Mouse (Mus musculus) heart, postnatal 36 days (tissue): ENCODE measurements around the gene Atp5g2. TPM values are rescaled to one million over a fixed set of nuclear protein-coding genes. Genes with fewer than 3 reads are reported as not detected.

ENCODE experiments used
- DNase-seq, 2 experiments: peaks; one replicate each; pipeline ENCODE4 v3.0.0; 2021 to 2022
- intact Hi-C: fragments of 180-260 bp; cut with DNase I; formaldehyde crosslinking; loops from one replicate; pipeline ENCODE4 v1.15.1; 2025
- total RNA-seq, 2 experiments: library from RNA; stranded (reverse); gene quantifications; 2 replicates each; pipeline ENCODE4 v1.2.3; 2021

Gene Atp5g2
- 10 to 100 TPM; 42.5 to 46.1 TPM for total RNA-seq

GRCm38 (mm10) chr15:102672215-102673071 is at the start of gene Atp5g2:
TSS of gene Atp5g2 (minus strand) at chr15:102672352.
- peak; percentile 47 to 69 for DNase-seq
- intact Hi-C loops, result loop anchor here (5.0 kb wide), 1 partner anchor 200 kb away; the partner anchor contains the start of gene Pcbp2

GRCm38 (mm10) chr15:102721016-102721898 is 49.1 kb upstream of the Atp5g2 start:
- DNase-seq, result no peak
- intact Hi-C loops, result loop anchor here (5.0 kb wide), 1 partner anchor 94 kb away; the partner anchor contains the start of genes Atf7 and Gm28047

DNA sequence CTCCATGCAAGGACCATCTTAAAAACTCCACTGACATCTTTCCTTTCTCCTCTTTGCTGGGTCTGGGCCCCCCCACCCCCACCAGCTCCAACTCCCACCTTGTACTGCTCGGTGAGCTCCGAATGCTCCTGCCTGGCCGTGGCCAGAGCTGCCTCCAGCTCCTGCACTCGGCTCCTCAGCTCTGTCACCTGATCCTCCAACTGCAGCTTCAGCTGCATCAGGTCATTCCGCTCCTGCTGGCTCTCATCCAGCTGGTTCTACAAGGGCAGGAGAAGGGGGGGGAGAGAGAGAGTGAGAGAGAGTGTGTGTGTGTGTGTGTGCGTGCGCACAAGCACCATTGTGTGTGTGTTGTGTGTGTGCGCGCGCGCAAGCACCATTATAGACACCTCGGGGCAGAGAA is 44.0 kb upstream of the Atp5g2 start:
- no peak for DNase-seq
- intact Hi-C loops, result loop anchor here (10.0 kb wide), 1 partner anchor 1381 kb away; no protein-coding TSS in a partner anchor

- intact Hi-C loops, result no loop called here
- no peak for DNase-seq
Measured at GRCm38 (mm10) chr15:102707736-102708269, 35.7 kb upstream of the Atp5g2 start.

DNA sequence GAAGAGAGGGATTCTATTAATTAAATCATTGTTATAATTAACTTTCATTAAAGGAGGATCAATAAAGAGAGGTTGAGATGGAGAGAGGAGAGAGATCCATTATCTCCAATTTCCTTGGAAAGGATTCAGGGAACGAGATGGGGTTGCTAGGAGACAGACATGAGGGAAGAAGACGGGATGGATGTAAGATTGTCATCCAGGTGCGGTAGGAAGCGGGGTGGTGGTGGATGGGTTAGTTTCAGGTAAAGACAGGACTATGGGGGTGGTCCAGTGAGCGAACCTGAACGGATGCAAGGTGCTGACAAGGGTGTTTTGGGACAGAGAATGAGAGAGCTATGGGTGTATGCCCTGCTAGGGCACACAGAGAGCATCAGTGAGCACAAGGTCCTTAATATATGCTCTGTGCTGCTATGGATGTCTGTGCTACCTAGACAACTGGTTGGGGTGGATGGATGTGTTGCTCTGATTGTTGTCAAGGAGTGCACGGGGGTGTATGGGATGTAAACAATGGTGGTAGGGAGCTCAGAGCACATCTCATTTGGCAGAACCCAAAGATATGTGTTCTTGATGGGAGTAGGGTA is 33.9 kb upstream of the Atp5g2 start:
- DNase-seq, result no peak
- intact Hi-C loops, result no loop called here

DNA sequence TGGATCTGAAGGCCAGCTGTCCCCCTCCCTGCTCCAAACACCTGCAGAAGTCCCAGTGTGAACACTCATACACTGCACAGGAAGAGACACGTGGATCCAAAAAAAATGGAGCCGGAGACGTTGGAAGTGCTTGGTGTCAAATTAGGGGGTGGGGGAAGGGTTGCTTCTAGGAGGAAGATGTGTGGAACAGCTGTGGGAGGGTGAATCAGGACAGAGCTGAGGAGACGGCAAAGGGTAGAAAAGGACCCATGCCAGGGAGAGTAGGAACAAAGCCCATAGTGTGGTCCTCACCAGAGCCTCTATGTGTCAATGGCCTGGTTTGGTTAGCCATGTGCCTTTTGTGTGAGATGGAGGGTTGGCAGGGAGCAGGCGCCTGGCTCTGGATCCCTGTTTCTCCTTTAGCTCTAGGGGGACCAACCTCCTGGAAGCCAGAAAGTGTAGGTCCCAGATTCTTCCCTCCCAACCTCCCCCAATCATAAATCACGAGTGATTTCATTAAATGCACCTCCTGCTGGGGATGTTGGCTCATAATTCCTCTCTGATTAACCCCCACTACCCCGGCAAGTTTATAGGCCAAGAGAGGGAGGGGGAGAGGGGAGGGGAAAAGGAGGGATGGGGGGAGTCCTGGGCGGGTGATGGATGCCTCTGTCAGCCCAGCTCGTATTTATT is 33.2 kb upstream of the Atp5g2 start:
- intact Hi-C loops, result no loop called here
- no peak for DNase-seq

DNA sequence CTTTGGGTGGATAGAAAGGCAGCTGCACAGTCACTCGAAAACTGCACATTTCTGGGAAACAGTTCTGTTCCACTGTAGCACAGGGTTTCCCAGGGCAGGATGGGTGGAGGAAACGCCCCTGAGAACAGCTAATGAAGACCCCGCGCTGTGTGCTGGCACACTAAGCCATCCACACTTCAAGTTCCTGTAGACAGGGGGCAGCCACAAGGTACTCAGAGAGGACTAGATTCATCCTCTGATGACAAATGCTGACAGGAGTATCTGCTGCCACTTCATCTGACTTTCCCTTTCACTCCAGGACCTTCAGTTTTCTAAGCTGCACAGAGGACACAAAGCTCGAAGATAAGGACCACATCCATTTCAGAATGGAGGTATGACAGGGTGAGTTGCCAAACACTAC is 32.7 kb upstream of the Atp5g2 start:
- intact Hi-C loops, result no loop called here
- no peak for DNase-seq

GRCm38 (mm10) chr15:102702972-102703371 is 30.8 kb upstream of the Atp5g2 start:
- intact Hi-C loops, result no loop called here

DNA sequence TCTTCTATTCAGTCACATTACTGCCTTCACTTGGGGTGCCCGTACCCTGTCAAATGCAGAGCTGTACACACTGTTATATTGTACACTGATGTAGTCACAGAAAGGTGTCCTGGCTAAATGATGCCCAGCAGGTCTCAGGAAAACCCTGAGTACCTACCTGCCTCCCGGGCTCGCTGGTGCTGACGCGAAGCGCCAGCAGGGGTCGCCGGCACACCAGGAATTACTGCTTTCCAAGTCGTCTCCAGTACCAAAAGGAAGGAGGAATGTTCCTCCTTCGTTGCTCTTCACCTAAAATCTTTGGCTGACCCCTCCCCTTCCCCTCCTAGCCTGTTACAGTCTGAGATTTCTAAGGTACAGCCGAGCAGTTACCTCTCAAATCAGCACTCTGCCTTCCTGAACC is 26.0 kb upstream of the Atp5g2 start:
- DNase-seq, result peak; percentile 76 to 86
- intact Hi-C loops, result loop anchor here (1.0 to 10.0 kb wide), 3 partner anchors 44 to 477 kb away; partner anchors contain the start of genes Hoxc10 and Hoxc5

More at GRCm38 (mm10) chr15:102702972-102703371, 30.8 kb upstream of the Atp5g2 start:
- no peak for DNase-seq

DNA sequence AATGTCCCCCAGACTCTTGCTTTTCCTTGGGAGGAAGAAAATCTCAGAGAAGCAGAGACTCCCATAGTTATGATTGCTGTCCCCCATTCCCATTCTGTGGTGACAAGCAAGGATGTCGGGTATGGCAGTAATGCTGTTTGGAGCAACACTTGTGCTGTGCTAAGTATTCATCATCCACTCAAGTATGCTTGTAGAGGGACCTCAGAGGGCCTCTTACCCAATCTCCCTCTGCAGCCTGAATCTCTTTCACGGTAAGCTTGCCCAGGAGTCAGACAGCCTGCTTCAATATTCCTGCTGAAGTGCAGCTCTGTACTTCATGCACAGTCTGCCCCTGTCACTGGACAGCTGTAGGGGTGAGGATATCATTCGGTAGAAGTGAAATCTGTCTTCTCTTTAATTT is 24.7 kb upstream of the Atp5g2 start:
- intact Hi-C loops, result loop anchor here (10.0 kb wide), 2 partner anchors 268 to 478 kb away; partner anchors contain the start of genes Hoxc10 and Hoxc5
- no peak for DNase-seq

DNA sequence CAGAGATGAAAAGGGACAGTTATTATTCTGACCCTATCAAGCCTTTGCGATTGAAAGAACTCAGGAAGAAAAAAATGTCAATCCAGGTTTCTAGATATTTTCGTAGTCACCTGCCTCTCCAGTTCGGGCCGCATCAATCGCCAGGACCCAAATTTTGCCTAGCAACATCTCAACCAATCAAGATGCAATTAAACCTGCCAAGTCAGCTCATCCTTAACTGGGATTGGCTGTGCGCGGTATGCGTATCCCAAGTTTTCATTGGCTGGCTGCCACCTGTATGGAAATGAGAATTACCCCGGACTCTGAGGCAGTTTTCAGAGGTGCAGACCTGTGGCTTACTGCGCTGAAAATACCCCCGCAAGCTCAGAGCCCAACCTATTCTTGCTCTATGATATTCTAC is 21.4 kb upstream of the Atp5g2 start:
- DNase-seq, result peak; percentile 35 to 40
- intact Hi-C loops, result loop anchor here (10.0 kb wide), 2 partner anchors 271 to 481 kb away; partner anchors contain the start of genes Hoxc10 and Hoxc5

- peak; percentile 69 to 70 for DNase-seq
- intact Hi-C loops, result loop anchor here (10.0 kb wide), 2 partner anchors 272 to 482 kb away; partner anchors contain the start of genes Hoxc10 and Hoxc5
Measured at GRCm38 (mm10) chr15:102692991-102693411, 20.8 kb upstream of the Atp5g2 start.

DNA sequence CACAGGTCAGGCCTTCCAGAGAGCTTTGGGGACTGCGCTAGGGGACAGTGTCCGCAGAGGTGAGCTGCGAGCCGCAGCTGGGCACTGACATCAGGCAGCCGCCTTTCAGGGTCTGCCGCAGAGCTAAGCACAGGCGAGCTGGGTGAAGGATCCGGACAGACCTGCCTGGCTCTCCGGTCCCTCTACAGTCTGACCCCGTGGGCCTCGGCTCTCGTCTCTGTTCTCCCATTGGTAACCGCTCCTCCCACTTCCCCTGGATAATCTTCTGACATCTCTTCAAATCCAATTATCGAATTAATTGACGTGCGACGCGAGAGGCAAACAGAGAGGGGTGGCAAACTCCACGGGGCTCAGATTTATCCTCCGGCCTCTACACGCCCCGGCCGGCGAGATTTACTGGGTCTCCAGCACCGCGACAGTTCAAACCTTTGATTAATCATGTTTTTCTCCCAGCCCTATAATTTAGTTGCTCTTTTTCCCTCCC is 20.2 kb upstream of the Atp5g2 start:
- DNase-seq, result no peak
- intact Hi-C loops, result loop anchor here (10.0 kb wide), 2 partner anchors 272 to 482 kb away; partner anchors contain the start of genes Hoxc10 and Hoxc5

GRCm38 (mm10) chr15:102685791-102686190 is 13.6 kb upstream of the Atp5g2 start:
- DNase-seq, result no peak

DNA sequence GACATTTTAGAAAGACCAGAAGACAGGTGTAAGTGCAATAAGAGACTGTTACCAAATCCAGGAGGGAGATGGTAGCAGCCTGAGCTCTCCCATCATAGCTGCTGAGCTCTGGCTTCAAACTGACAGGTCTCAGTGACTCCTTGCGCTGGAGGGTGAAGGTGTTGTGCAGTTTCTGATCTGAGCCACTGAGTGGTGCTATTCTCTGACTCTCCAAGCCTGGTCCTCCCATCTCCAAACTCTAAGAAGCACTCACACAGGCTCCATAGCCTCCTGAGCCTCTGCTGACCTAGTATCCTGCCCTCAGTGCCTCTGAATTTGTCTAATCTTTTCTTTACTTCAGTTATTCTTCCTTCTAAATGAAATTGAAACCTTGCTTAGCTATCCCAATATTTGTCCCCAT is 11.5 kb upstream of the Atp5g2 start:
- intact Hi-C loops, result no loop called here
- DNase-seq, result no peak

More at GRCm38 (mm10) chr15:102685791-102686190, 13.6 kb upstream of the Atp5g2 start:
- intact Hi-C loops, result no loop called here

DNA sequence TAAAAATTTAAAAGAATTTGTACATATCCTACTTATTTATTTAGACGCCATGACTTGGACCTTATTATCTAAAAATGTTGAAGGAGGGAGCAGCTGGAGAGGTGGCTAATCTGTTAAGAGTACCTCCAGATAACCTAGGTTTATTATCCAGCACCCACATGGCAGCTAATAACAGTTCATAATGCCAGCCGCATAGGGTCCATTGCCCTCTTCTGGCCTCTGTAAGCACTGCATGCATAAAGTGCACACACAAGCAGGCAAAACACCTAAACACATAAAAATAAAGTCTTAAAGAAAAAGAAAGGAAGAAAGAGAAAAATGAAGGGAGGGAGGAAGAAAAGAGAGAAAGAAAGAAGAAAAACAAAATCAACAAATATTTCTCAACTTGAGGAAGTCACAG is 4.2 kb upstream of the Atp5g2 start:
- DNase-seq, result no peak
- intact Hi-C loops, result no loop called here

DNA sequence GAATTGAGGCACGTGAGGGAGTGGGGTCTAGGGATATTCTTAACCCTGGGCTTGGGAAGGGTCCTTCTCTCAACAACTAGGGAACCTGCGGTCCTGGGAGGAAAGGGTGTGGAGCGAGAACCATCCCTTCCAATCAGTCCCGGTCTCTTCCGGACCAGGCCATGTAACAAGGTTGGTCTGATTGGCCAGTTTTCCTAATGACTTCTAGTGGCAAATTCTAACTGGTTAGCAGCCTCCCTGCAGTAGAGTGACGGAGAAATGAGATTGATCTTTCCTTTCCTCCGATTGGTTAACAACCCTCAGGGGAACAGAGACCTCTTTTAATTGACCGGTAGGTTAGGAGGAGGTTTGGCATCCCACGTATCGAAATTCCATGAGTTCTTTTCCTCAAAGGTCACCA is 1.4 kb upstream of the Atp5g2 start:
- intact Hi-C loops, result loop anchor here (5.0 kb wide), 1 partner anchor 201 kb away; the partner anchor contains the start of gene Pcbp2
- peak; percentile 50 to 67 for DNase-seq

DNA sequence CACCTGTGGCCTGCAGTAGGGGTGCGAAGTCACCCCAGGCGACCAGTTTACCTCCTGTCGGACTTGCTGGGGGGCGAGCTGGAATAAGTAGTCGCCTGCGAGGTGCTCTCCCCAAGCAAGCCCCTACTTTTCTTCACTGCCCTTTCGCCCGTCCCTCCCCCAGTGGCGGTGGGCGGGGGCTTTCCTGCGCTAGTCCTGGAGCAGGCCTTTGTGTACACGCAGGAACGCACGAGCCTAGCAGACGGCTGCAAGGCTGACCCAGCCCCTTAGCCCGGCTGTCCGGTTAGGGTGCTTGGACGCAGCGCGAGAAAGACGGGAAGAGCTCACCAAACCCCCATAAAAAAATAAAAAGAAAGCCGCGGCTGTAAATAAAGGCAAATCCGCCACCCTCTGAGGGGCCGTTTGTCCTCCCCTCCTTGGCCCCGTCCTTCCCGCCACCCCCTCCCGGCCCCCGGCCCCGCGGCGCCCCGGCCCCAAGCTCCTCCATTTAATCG is 384 bp downstream of the Atp5g2 start:
- intact Hi-C loops, result loop anchor here (1.0 to 5.0 kb wide), 3 partner anchors 47 to 199 kb away; partner anchors contain the start of genes Atf7, Gm28047 and Pcbp2
- peak; percentile 85 to 88 for DNase-seq
